Comparison of ENCODE assay signal across 15 mouse cellular contexts in the genomic region with DNA sequence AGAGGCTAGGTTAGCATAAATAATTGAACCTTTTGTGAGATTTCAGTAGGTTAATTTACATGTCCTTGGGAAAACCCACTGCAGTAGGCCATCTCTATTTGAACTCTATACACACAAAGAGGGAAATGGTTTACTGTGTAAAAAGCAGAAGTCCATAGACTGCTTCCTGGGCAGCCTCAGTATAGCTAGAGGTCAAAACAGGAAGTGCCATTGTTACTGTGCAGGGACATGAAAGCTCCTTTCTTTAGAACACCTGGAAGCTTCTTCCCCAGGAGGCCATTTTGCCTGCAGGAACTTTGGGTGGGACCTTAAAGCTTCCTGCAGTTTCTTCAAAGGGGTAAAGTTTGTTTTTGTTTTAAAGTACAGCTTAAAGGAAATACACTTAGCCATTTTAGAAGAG. TPM values are rescaled to one million over a fixed set of nuclear protein-coding genes. Genes with fewer than 3 reads are reported as not detected.
DNase-seq lines count a peak whose midpoint lies in the region; ATAC-seq and TF ChIP-seq lines count a peak whose summit lies in the region.
"Had no signal": no experiment of that assay in that cellular context is flagged by ENCODE, and none has a peak within 500 bp of the region (broad histone marks: within the 10 kb centered on the region; RNA-seq: fewer than 3 reads in every experiment).

No protein-coding gene starts in this region.

- H3K36me3 ChIP-seq in heart, embryonic 11.5 days (ENCODE audit: control insufficient read depth, insufficient read depth, low read length), result no peaks in the 10 kb centered on the region
- no peaks in the 10 kb centered on the region for H3K36me3 ChIP-seq in spleen, adult 2 months (ENCODE audit: control insufficient read depth, insufficient read depth, low read length)
- no peaks in the 10 kb centered on the region for H3K36me3 ChIP-seq in hindbrain, postnatal 0 days (ENCODE audit: insufficient read depth, low read length)
- H3K36me3 ChIP-seq in midbrain, embryonic 16.5 days (ENCODE audit: control insufficient read depth, insufficient read depth, low read length), result no peaks in the 10 kb centered on the region
- H3K36me3 ChIP-seq: embryonic facial prominence, embryonic 12.5 days; forebrain, embryonic 12.5 days; limb, embryonic 13.5 days had no signal

- peak; percentile 13 to 38 for DNase-seq in heart, adult 9 months (ENCODE audit: low spot score in 2 of 2)
- peak; percentile 18 to 32 for DNase-seq in spleen, adult 2 months (ENCODE audit: low read depth in 1 of 2, low spot score in 2 of 2)
- DNase-seq in spleen, adult 12 weeks (ENCODE audit: low spot score), result no peak
- no peak for DNase-seq in hindbrain, postnatal 0 days (ENCODE audit: low spot score)
- DNase-seq in layer of hippocampus, adult 18-20 months (ENCODE audit: low spot score in 2 of 2), result no peak
- DNase-seq: cerebellum, adult 9-11 months; gastrocnemius, postnatal 25 days; kidney, adult 8-10 months; lung, postnatal 10 days had no signal

- no peaks in the 10 kb centered on the region for H3K9me3 ChIP-seq in heart, embryonic 11.5 days (replicated peaks; ENCODE audit: control insufficient read depth, low read length)
- no peaks in the 10 kb centered on the region for H3K9me3 ChIP-seq in hindbrain, postnatal 0 days (ENCODE audit: low read length)
- H3K9me3 ChIP-seq in midbrain, embryonic 16.5 days (replicated peaks; ENCODE audit: control insufficient read depth, low read length, poor library complexity, severe bottlenecking), result no peaks in the 10 kb centered on the region
- H3K9me3 ChIP-seq: embryonic facial prominence, embryonic 12.5 days; forebrain, embryonic 12.5 days; limb, embryonic 13.5 days had no signal

- no peak for TF ChIP-seq CTCF in spleen, adult 2 months (IDR thresholded peaks at IDR 0.05; ENCODE audit: extremely low read depth, insufficient read depth, insufficient read length, insufficient replicate concordance)
- TF ChIP-seq CTCF in hindbrain, postnatal 0 days (IDR thresholded peaks at IDR 0.05; ENCODE audit: low read depth), result no peak

- no peak for ATAC-seq in heart, embryonic 11.5 days (replicated peaks; ENCODE audit: insufficient number of reproducible peaks, low FRiP score, low TSS enrichment)
- ATAC-seq in granulocyte monocyte progenitor cell, adult 5-6 weeks (replicated peaks; ENCODE audit: poor library complexity, severe bottlenecking), result peak; percentile 100
- no peak for ATAC-seq in hindbrain, postnatal 0 days
- ATAC-seq in midbrain, embryonic 16.5 days, result no peak

- H3K27ac ChIP-seq in heart, embryonic 11.5 days (ENCODE audit: low read depth, low read length), result no peak overlapping the region
- peak overlapping the region; percentile 57; the same call in 1 of the 2 replicates for H3K27ac ChIP-seq in spleen, adult 2 months (ENCODE audit: insufficient read depth, low read length)
- no peak overlapping the region for H3K27ac ChIP-seq in hindbrain, postnatal 0 days
- no peak overlapping the region for H3K27ac ChIP-seq in midbrain, embryonic 16.5 days (ENCODE audit: low read length)
- H3K27ac ChIP-seq: embryonic facial prominence, embryonic 12.5 days; forebrain, embryonic 12.5 days; limb, embryonic 13.5 days had no signal

- no peak for TF ChIP-seq POLR2A in spleen, adult 2 months (IDR thresholded peaks at IDR 0.05; ENCODE audit: low read depth, low read length)

- H3K4me2 ChIP-seq in heart, embryonic 11.5 days, result no peak overlapping the region
- no peak overlapping the region for H3K4me2 ChIP-seq in hindbrain, postnatal 0 days (ENCODE audit: low read depth, low read length)
- no peak overlapping the region for H3K4me2 ChIP-seq in midbrain, embryonic 16.5 days (ENCODE audit: low read length)
- H3K4me2 ChIP-seq: embryonic facial prominence, embryonic 12.5 days; forebrain, embryonic 12.5 days; limb, embryonic 13.5 days had no signal

- H3K4me3 ChIP-seq in heart, embryonic 11.5 days (ENCODE audit: low read depth, low read length), result no peak overlapping the region
- no peak overlapping the region for H3K4me3 ChIP-seq in spleen, adult 2 months (ENCODE audit: extremely low read depth, insufficient read depth, insufficient read length)
- H3K4me3 ChIP-seq in hindbrain, postnatal 0 days (ENCODE audit: low read length), result no peak overlapping the region
- H3K4me3 ChIP-seq in midbrain, embryonic 16.5 days (ENCODE audit: low read depth, low read length), result no peak overlapping the region
- H3K4me3 ChIP-seq: embryonic facial prominence, embryonic 12.5 days; forebrain, embryonic 12.5 days; limb, embryonic 13.5 days had no signal

- H3K27me3 ChIP-seq in heart, embryonic 11.5 days (ENCODE audit: control insufficient read depth, insufficient read depth, low read length), result no peaks in the 10 kb centered on the region
- no peaks in the 10 kb centered on the region for H3K27me3 ChIP-seq in spleen, adult 2 months (ENCODE audit: control insufficient read depth, insufficient read depth, low read length)
- no peaks in the 10 kb centered on the region for H3K27me3 ChIP-seq in hindbrain, postnatal 0 days (ENCODE audit: insufficient read depth, low read length)
- H3K27me3 ChIP-seq in midbrain, embryonic 16.5 days (ENCODE audit: control insufficient read depth, insufficient read depth, low read depth, low read length), result no peaks in the 10 kb centered on the region
- H3K27me3 ChIP-seq: embryonic facial prominence, embryonic 12.5 days; forebrain, embryonic 12.5 days; limb, embryonic 13.5 days had no signal

- no peak overlapping the region for H3K9ac ChIP-seq in heart, embryonic 11.5 days (ENCODE audit: low read depth, low read length)
- no peak overlapping the region for H3K9ac ChIP-seq in hindbrain, postnatal 0 days (replicated peaks; ENCODE audit: low read length)
- H3K9ac ChIP-seq in midbrain, embryonic 16.5 days (ENCODE audit: low read depth, low read length), result no peak overlapping the region
- H3K9ac ChIP-seq: embryonic facial prominence, embryonic 12.5 days; forebrain, embryonic 12.5 days; limb, embryonic 13.5 days had no signal

- no peaks in the 10 kb centered on the region for H3K4me1 ChIP-seq in heart, embryonic 11.5 days (ENCODE audit: control insufficient read depth, insufficient read depth, low read length)
- H3K4me1 ChIP-seq in spleen, adult 2 months (ENCODE audit: control insufficient read depth, insufficient read depth, insufficient read length), result peaks cover 5% of the 10 kb centered on the region
- no peaks in the 10 kb centered on the region for H3K4me1 ChIP-seq in hindbrain, postnatal 0 days (ENCODE audit: insufficient read depth, low read length)
- no peaks in the 10 kb centered on the region for H3K4me1 ChIP-seq in midbrain, embryonic 16.5 days (ENCODE audit: control insufficient read depth, insufficient read depth, low read length)
- H3K4me1 ChIP-seq: embryonic facial prominence, embryonic 12.5 days; forebrain, embryonic 12.5 days; limb, embryonic 13.5 days had no signal

RNA-seq across cellular contexts. Expression of a gene that starts 29.0 kb away (rescaled TPM):
- 48.0 and 50.5 TPM in 2 replicates for polyA plus RNA-seq in heart, embryonic 11.5 days (2014; fragmentation: Nextera tagmentation; extraction: Ambion mirVana)
- 3.1 and 3.8 TPM in 2 replicates for polyA plus RNA-seq in spleen, adult 2 months (2012; rRNA removed)
- total RNA-seq in granulocyte monocyte progenitor cell, adult 5-6 weeks (2014; fragmentation: Nextera tagmentation), result 12.3 and 12.5 TPM in 2 replicates
- total RNA-seq in granulocyte monocyte progenitor cell, adult 5-6 weeks (2017), result 13.4 and 21.1 TPM in 2 replicates
- 60.3 and 67.7 TPM in 2 replicates for total RNA-seq in hindbrain, postnatal 0 days (2014; rRNA removed)
- polyA plus RNA-seq in hindbrain, postnatal 0 days (2015; fragmentation: Nextera tagmentation; extraction: Ambion mirVana), result 43.8 and 47.0 TPM in 2 replicates
- polyA plus RNA-seq in midbrain, embryonic 16.5 days (2015; fragmentation: Nextera tagmentation; extraction: Ambion mirVana), result 73.6 and 84.4 TPM in 2 replicates
- 100 to 1,000 TPM in 1 of 2 experiments, 10 to 100 TPM in 1; 96.4 to 102 TPM for total RNA-seq in layer of hippocampus, adult 18-20 months (2021)

Comparison
In these comparisons a context has a peak if more than half of its experiments do, and no peak if none do; other contexts are left out.
1. DNase-seq: peak in heart, adult 9 months (2 of 2) and spleen, adult 2 months (2 of 2); none in spleen, adult 12 weeks (single experiment), hindbrain, postnatal 0 days (single experiment) and layer of hippocampus, adult 18-20 months (0 of 2).